Mouse (Mus musculus) hindbrain, embryonic 15.5 days (tissue): Measurements from ENCODE around the gene Gm10184. TPM values are rescaled to one million over a fixed set of nuclear protein-coding genes. Genes with fewer than 3 reads are reported as not detected.
"Not testable (repeated sequence)": the region's sequence is repeated elsewhere in the genome, so short reads cannot be mapped to it uniquely, and the experiment has no call there.

Source experiments
- ATAC-seq: fragments of 200-750 bp; cut with Nextera tagmentation; 2 replicates; pipeline ENCODE4 v1.8.0; 2017; ENCODE audit warnings: low read depth, moderate number of reproducible peaks, moderate TSS enrichment; ENCODE audit not compliant: low FRiP score
- H3K27ac ChIP-seq: fragments of 300-500 bp; sonication (generic); replicated peaks from 2 replicates; pipeline ENCODE4 v1.5.1; 2015; ENCODE audit warnings: mild to moderate bottlenecking, inconsistent platforms
- H3K27me3 ChIP-seq: fragments of 300-500 bp; sonication (generic); 2 replicates; pipeline ENCODE4 v1.6.1; 2015; ENCODE audit warnings: control low read depth, inconsistent platforms
- H3K36me3 ChIP-seq: fragments of 300-500 bp; sonication (generic); 2 replicates; pipeline ENCODE4 v1.6.1; 2015; ENCODE audit warnings: control low read depth, inconsistent platforms
- H3K4me1 ChIP-seq: fragments of 300-500 bp; sonication (generic); replicated peaks from 2 replicates; pipeline ENCODE4 v1.6.1; 2015; ENCODE audit warnings: control low read depth, inconsistent platforms
- H3K4me2 ChIP-seq: fragments of 300-500 bp; sonication (generic); 2 replicates; pipeline ENCODE4 v1.6.1; 2015; ENCODE audit warnings: moderate library complexity, mild to moderate bottlenecking, inconsistent platforms
- H3K4me3 ChIP-seq: fragments of 300-500 bp; sonication (generic); 2 replicates; pipeline ENCODE4 v1.5.1; 2015; ENCODE audit warnings: mild to moderate bottlenecking, inconsistent platforms
- H3K9ac ChIP-seq: fragments of 300-500 bp; sonication (generic); 2 replicates; pipeline ENCODE4 v1.6.1; 2015; ENCODE audit warnings: inconsistent platforms
- H3K9me3 ChIP-seq: fragments of 300-500 bp; sonication (generic); 2 replicates; pipeline ENCODE4 v1.6.1; 2016; ENCODE audit warnings: control low read depth, inconsistent platforms
- WGBS: fragments of 180-500 bp; shearing (Covaris S2); methylation state at CpG from one replicate; pipeline ENCODE4 v1.1.7; 2015; 5-methylcytosine and 5-hydroxymethylcytosine counted together
- polyA plus RNA-seq: library from polyadenylated mRNA; unstranded; fragments of >200 nt; fragmentation: Nextera tagmentation; extraction: Ambion mirVana; gene quantifications from 2 replicates; pipeline ENCODE4 v1.2.1, GENCODE M21; 2015

The Gm10184 gene
- 14.3 and 21.1 TPM in 2 replicates for polyA plus RNA-seq

- Histone ChIP-seq H3K9ac (no peak within 1 kb of the TSS), H3K4me2 (no peak within 1 kb of the TSS), H3K36me3 (no peaks in the 10 kb centered on the region), H3K9me3 (no peaks in the 10 kb centered on the region), H3K27me3 (no peaks in the 10 kb centered on the region), H3K27ac (no peak within 1 kb of the TSS), H3K4me1 (no peaks in the 10 kb centered on the region), H3K4me3 (no peak within 1 kb of the TSS)
- no peak for ATAC-seq
- WGBS = 94% methylated on average over 6 of the region's 6 CpGs
Measured at GRCm38 (mm10) chr17:89910349-89910748, at the start of gene Gm10184. Gene Gm10184, minus strand, starts transcription at chr17:89910449.

- no peak for ATAC-seq
- WGBS = 55% methylated on average over 2 of the region's 2 CpGs
- no peaks in the 10 kb centered on the region for H3K9me3 ChIP-seq
- no peak overlapping the region for H3K9ac ChIP-seq
- no peak overlapping the region for H3K27ac ChIP-seq
- no peak overlapping the region for H3K4me2 ChIP-seq
- no peaks in the 10 kb centered on the region for H3K27me3 ChIP-seq
- H3K36me3 ChIP-seq = no peaks in the 10 kb centered on the region
- no peaks in the 10 kb centered on the region for H3K4me1 ChIP-seq
- no peak overlapping the region for H3K4me3 ChIP-seq
Measured at GRCm38 (mm10) chr17:89933950-89934349, 23.7 kb upstream of the Gm10184 start.

- no peak overlapping the region for H3K9ac ChIP-seq
- no peaks in the 10 kb centered on the region for H3K4me1 ChIP-seq
- no peaks in the 10 kb centered on the region for H3K36me3 ChIP-seq
- H3K4me3 ChIP-seq = no peak overlapping the region
- no peaks in the 10 kb centered on the region for H3K27me3 ChIP-seq
- no peak for ATAC-seq
- H3K4me2 ChIP-seq = no peak overlapping the region
- no peaks in the 10 kb centered on the region for H3K9me3 ChIP-seq
- H3K27ac ChIP-seq = no peak overlapping the region
Measured at GRCm38 (mm10) chr17:89907686-89908085, 2.6 kb downstream of the Gm10184 start.

GRCm38 (mm10) chr17:89904701-89905100 lies 5.5 kb downstream of the Gm10184 start:
- not testable (repeated sequence) for H3K27ac ChIP-seq, ATAC-seq, H3K4me1 ChIP-seq, H3K27me3 ChIP-seq, H3K9ac ChIP-seq, H3K4me3 ChIP-seq, H3K4me2 ChIP-seq, H3K36me3 ChIP-seq, H3K9me3 ChIP-seq
- WGBS = 92% methylated on average over 5 of the region's 5 CpGs

DNA sequence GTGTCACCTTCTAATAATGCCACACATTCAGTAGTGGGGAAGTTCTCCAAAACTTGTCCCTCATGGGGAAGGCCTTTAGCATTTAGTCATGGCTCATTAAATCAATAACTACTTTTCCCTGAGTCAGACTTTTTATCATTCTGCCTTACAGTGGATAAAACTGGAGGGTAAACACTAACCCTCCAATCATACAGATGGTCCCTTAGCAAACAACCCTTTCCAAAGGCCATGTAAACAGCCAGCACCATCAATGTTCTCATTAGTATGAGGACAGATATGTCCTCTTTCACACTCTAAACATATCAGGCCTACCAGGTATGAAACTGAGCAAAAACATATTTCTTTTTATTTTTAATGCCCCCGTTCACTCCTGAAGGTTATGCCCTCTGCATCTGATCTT lies 7.5 kb downstream of the Gm10184 start:
- H3K4me2 ChIP-seq = no peak overlapping the region
- 100% methylated on average over 1 of the region's 1 CpGs for WGBS
- no peaks in the 10 kb centered on the region for H3K27me3 ChIP-seq
- H3K4me3 ChIP-seq = no peak overlapping the region
- no peaks in the 10 kb centered on the region for H3K36me3 ChIP-seq
- no peak overlapping the region for H3K27ac ChIP-seq
- H3K9ac ChIP-seq = no peak overlapping the region
- ATAC-seq = no peak
- no peaks in the 10 kb centered on the region for H3K4me1 ChIP-seq
- H3K9me3 ChIP-seq = no peaks in the 10 kb centered on the region

DNA sequence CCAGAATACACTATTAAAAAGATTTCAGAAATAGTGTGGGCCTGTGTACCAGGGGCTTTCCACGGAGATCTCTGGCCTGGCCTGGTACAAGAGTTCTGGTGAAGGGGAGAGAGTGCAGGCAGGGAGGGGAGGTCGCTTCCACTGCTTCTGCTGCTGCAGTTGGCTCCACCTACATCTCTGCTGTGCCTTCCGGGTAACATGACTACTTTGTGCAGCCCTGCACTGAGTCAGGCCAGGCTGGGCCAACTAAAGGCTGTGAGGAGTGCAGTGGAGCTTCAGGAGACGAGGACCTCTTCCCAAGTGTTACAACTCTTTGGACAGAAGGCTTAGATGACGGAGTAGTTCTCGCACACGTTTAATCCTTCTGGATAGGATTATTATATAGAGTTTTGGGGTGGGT lies 9.6 kb downstream of the Gm10184 start:
- H3K4me1 ChIP-seq = no peaks in the 10 kb centered on the region
- H3K4me3 ChIP-seq = no peak overlapping the region
- ATAC-seq = no peak
- H3K9me3 ChIP-seq = no peaks in the 10 kb centered on the region
- H3K4me2 ChIP-seq = no peak overlapping the region
- H3K9ac ChIP-seq = no peak overlapping the region
- no peak overlapping the region for H3K27ac ChIP-seq
- no peaks in the 10 kb centered on the region for H3K36me3 ChIP-seq
- H3K27me3 ChIP-seq = no peaks in the 10 kb centered on the region
- WGBS = 71% methylated on average over 7 of the region's 7 CpGs

DNA sequence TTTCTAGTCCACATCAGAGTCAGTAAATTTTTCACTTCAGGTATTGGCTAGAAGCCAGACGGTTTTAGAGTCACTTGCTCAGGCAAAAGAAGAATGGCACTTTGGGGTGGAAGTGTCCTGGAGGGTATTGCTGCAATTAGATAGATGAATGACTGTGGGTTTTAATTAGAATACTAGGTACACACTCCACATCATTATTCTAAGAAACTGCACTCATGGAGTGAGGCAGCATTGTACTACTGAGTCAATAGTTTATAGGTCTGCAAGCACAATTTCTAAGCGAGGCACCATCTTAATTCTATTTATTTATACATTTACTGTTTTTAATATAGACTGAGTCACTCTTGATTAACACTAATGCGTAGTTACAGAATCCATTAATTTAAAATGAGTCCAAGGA lies 10.4 kb downstream of the Gm10184 start:
- WGBS = 52% methylated on average over 3 of the region's 3 CpGs
- H3K9me3 ChIP-seq = no peaks in the 10 kb centered on the region
- no peak overlapping the region for H3K9ac ChIP-seq
- no peak overlapping the region for H3K4me2 ChIP-seq
- H3K27me3 ChIP-seq = no peaks in the 10 kb centered on the region
- no peak for ATAC-seq
- no peak overlapping the region for H3K27ac ChIP-seq
- no peaks in the 10 kb centered on the region for H3K4me1 ChIP-seq
- H3K4me3 ChIP-seq = no peak overlapping the region
- no peaks in the 10 kb centered on the region for H3K36me3 ChIP-seq

GRCm38 (mm10) chr17:89864996-89865395 lies 45.3 kb downstream of the Gm10184 start:
- ATAC-seq = no peak
- no peak overlapping the region for H3K27ac ChIP-seq

More at GRCm38 (mm10) chr17:89864996-89865395, 45.3 kb downstream of the Gm10184 start:
- H3K9ac ChIP-seq = no peak overlapping the region
- WGBS = 52% methylated on average over 3 of the region's 3 CpGs
- no peaks in the 10 kb centered on the region for H3K27me3 ChIP-seq
- H3K4me1 ChIP-seq = no peaks in the 10 kb centered on the region
- no peaks in the 10 kb centered on the region for H3K36me3 ChIP-seq
- H3K4me3 ChIP-seq = no peak overlapping the region
- H3K4me2 ChIP-seq = no peak overlapping the region
- no peaks in the 10 kb centered on the region for H3K9me3 ChIP-seq
